Mouse (Mus musculus) thymus, postnatal 14 days (tissue): ENCODE measurements around the gene Cenpc1.

Experiments used
- DNase-seq: peaks from one replicate; pipeline ENCODE4 v3.0.0; 2021

Cenpc1 gene

DNA sequence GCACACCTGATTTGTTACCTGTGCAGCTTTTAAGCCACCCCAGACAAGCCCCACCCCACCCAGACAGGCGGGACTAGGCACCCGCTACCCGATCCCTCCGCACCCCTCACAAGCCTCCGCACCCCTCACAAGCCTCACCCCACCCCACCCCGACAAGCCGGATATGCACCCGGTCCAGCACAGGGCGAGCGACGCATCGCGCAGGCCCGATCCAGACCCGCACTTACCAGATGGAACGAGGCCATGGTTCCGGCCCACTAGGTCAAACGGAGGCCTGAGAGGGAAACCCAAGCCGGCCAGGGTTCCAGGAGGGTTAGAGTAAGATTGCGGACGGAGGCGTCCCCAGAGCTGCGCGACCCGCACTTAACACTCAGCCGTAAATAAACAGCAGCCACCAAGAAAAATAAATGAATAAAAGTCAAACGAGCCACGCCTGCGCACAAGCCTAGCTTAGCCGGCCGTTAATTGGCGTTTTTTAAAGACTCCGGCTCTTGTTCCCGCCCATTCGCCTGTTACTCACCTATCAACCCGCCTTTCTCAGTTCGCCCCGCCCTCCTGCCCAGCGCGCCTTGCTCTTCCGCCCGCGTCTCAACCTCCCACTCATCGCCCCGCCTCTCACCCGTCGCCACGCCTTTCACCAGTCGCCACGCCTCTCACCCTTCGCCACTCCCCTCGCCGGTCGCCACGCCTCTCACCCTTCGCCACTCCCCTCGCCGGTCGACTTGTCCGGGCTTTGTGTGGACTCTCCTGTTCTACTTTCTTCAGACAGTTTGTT, at the start of gene Cenpc1:
Gene Cenpc1 (minus strand): TSS at position 483 of the 775 bp plus-strand sequence.
- DNase-seq = peak; percentile 99

DNA sequence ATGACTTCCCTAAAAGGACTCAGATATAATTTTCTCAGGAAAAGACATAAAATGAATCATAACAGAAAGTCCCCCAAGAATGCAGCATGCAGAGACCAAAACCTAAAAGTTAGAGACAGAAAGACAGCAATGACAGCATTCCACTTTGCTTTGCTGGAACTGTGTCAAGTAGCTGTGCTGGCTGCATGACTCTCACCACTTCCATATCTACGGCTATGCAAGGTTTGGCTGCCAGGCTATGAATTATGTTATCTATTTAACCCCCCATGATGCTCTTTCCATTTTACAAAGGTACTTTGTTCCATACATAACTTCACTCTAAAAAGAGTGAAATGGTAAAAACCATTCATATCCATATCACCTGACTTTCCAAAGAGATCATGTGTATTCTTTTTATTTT, 48.6 kb upstream of the Cenpc1 start:
- DNase-seq = no peak

DNA sequence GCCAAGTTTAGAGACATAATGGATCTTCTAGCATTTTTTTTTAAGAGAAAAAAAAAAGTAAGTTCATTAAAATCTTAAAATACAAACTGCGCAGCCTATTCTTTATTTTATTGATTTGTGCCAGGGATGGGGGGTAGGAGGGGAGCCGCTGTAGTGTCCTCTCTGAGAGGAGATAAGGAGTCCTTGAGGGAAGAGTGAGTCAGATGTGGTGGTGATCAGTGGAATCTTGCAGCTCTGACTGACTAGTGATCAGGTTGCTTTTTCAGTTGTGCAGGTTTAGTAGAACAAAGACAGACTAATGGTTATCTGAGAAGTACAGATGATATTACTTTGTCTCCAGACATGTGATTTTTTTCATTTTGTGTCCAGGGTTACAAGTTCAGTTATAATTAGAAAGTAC, 47.7 kb upstream of the Cenpc1 start:
- no peak for DNase-seq

DNA sequence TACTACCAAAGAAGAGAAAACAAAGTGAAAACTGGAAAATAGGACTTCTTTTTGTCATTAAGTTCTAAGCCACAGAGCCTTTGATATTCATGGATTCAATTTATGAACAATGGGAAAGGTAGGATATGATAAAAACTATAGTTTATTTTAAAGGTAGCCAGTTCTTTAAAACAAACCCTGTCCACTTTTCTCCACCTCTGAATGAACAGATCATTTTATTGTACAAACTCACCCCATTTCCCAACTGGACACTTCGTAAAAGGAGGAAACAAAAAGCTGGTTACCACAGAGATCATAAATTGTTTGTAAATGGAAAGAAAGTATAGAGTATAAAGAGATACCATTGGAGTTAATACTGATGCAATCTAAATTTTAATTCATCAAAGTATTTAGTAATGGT, 45.7 kb upstream of the Cenpc1 start:
- no peak for DNase-seq

DNA sequence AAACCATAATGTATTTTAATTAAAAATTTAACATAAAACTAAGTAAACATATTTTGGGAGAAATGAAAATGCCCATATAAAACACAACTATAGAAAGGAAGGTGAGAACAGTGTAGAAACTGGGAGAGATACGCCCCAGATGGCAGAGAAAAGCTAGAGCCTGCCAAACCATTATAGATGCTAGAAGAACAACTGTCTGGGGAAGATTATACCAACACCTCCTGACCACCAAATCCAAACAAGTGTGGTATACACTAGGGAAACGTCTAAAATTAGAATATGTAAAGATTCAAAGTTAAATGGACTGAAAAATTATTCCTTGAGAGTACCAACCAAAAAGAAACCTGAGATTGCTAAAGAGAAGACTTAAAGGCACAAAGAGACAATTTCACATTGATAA, 41.2 kb upstream of the Cenpc1 start:
- DNase-seq = no peak

DNA sequence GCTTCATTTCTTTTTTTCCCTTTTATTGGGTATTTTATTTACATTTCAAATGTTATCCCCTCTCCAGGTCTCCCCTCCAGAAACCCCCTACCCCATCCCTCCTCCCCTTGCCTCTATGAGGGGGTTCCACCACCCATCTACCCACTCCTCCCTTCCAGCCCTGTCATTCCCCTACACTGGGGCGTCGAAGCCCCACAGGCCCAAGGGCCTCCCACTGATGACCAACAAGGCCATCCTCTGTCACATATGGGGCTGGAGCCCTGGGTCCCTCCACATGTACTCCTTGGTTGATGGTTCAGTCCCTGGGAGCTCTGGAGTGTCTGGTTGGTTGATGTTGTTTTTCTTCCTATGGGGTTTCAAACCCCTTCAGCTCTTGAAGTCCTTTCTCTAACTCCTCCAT, 36.8 kb upstream of the Cenpc1 start:
- DNase-seq = no peak

DNA sequence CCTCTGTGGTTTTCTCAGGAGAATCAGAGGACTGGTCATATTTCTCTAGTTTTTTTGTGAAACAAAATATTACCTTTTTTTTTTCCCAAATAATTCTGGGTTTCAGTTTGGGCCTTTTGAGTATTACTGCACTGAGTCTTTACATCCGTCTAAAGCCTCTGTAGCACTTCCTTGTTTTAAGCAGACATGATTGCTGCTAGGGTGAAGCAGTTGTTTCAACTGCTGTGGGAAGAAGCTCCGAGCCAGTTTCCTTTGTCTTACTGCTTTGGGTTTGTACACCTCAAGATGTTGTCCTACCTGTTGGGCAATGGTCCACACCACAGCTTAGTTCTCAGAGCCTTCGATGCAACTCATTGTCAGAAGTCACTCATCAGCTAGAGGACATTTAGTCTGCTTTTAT, 35.2 kb upstream of the Cenpc1 start:
- no peak for DNase-seq

DNA sequence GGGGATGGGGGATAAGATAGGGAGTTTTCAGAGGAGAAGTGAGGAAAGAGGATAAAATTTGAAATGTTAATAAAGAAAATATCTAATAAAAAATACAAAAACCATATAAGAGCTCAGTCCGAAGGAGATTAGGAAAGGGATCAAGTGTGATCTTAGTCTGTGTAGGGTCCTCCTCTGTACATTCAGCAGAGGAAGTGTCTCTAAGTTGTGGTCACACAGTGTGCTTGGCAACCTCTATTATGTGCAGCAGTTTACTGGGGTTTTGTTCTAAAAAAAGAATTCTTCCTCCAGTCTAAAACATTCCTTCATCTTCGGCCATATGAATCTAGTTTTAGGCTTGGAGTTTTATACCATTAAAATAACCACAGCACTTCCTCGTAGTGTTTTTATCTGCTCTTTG, 33.6 kb upstream of the Cenpc1 start:
- no peak for DNase-seq

DNA sequence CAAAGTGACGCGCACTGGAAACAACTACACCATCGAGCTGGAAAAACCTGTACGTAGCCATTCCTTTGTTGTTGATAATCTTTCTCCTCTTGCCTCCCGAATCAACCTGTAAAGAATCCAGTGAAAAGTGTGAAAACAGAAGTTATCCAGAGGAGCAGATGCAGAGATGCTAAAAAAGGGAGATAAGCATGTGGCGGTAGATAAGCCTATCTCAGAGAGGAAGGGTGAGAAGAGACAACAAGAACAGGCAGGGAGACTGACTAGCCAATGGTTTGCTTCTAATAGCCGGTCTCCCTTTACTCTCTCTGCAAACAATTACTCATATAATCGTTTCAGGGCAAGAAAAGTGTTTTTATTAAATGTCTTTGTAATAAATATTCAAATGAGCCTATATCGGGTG, 29.4 kb upstream of the Cenpc1 start:
- DNase-seq = no peak

DNA sequence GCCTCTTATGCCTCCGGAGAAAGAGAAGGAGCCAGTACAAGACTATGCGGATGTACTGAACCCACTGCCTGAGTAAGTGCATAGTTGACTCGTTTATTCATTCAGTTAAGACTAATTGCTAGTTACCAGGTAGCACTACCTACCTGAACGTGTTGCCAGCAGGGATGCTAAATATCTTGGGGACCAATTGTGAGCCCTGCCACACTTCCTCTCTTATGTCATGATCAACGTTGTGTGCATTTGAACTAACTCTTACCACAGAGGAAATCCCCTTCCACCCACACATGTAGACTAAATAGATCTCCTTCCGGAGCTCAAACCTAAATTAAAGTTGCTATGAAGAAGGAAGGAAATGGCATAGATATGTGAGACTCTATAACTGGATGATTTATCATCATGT, 21.4 kb upstream of the Cenpc1 start:
- DNase-seq = peak; percentile 42

DNA sequence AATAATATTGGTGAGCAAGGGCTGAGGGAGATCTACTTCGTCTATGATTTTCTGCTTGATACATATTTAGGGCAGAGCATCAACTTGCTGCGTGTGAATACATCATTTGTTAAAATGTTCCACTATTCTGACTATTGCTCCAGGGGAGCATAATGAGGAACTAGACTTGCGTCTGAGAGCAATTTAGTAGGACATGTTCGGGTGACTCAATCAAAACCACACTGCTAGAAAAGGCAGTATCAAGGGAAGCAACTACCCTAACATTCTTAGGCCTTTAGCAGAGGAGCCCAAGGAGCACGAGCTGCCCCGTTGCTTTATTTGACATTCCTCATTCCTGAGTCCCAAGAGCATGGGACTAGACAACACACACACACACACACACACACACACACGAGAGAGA, 19.6 kb upstream of the Cenpc1 start:
- no peak for DNase-seq

DNA sequence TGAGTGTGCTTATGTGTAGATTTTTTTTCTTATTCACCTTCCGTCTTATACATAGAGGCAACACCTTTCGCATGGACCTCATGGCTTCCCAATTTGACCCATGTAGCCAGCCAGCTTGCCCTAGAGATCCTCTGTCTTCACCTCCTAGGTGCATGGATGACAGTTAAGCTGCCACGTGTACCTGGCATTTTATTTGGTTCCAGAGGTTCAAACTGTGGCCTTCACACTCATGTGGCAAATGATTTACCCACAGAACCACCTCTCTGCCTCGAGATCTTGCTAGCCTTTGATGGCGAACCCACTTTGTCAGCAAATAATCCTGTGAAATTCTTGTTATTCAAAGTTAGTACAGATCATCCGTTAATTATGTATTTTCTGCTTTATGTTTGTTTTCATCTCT, 18.6 kb upstream of the Cenpc1 start:
- DNase-seq = no peak

DNA sequence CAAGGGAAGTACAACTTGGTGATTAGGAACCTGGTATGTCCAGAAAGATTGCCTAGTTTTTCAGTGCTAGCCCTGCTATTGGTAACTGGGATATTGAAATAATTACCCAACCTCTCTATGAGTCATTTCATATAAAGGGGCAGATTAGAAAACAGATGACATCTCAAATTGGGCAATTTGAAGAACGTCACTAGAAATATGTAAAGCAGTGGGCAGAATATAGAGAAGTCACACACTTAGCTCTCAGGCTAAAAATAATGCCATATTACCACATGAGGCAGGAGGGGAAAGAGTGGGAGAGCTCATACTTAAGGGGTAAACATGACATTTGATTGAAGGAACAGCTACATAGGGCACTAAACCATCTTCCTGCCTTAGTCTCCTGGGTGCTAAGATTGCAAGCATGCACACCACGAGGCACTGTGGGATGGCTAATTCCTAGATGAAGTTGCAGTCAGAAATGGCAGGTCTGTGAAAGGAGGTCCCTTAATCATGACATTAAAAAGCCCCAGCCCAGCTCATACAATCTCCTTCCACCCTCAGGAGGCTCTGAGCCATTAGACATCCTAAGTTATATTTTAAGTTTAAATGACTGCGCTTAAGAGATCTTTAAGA, 13.4 kb upstream of the Cenpc1 start:
- no peak for DNase-seq

DNA sequence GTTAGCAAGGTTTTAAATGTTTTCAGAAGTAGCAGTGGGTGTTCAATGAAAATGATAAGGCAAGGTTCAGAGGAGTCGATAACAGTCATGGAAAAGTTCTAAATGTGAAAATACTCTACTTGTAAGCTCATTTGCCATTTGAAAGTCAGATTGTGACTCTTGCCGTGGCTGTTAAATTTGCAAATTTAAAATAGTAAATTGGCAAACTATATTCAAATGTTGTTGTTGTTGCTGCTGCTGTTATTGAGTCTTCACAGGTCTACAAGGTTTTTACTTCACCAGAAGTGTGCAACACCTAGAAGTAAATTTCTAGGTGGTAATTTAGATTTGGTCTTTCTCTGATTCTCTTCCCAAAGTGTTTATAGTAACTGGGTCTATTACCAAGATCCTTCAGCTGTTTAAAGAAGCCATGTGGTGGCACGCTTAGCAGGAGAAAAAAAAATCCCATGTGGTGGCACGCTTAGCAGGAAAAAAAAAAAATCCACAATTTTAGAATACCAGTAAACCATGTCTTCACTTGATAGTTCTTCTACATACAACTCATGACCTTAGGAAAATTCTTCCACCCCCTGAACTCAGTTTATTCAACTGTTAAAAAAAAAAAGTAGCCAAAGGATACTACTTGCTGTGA, 7.5 kb upstream of the Cenpc1 start:
- no peak for DNase-seq

DNA sequence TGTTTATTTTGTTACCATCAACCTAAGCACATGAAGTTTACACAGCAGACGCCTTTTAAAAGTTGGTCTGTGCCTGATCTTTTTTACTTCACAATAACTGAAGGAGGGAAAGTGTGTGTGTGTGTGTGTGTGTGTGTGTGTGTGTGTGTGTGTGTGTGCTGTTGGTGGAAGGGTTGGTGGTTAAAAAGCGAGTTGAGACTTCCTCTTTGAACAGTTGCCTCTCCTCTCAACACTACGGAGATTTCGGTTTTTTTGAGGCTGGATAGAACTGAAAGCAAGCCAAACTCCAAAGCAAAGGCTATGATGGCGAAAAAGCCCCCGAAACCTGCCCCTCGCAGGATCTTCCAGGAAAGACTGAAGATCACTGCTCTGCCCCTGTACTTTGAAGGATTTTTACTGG, 6.2 kb upstream of the Cenpc1 start, which contains the start of gene Stap1:
Gene Stap1 (plus strand): TSS at position 209 of the 400 bp plus-strand sequence.
- DNase-seq = peak; percentile 66

DNA sequence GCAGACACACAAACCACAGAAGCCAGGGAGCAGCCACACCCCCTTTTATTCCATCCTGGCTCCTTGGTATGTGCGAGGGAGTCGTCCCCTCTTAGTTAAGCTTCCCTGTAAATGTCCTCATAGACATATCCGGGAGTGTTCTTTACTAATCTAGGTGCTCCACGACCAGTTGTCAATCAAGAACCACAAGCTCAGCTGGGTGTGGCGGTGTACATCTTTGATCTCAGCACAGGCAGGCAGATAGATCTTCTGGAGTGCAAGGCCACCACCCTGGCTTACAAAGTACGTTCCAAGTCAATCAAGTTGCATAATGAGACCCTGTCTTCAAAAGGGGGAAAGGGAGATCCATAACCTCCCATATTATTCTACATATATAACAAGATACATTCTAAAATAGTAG, 3.7 kb upstream of the Cenpc1 start:
- DNase-seq = no peak

DNA sequence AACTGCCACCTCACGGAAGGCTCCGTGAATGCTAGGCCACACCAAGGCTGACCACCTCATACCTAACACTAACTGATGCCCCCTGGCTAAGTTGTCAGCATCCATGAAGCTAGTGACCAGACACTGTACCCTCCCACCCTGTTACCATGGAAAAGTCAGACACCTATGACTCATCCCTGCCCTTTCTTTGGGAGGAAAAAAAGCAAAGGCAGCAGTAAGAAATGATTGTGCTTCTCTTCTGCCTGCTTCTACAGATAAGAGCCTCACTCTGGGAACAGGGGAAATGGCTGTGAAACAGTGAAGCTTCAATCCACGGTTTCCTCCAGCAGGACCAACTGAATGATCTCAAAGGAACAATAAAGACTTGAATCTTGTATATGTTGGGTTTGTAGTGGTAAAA, 3.1 kb upstream of the Cenpc1 start:
- no peak for DNase-seq

DNA sequence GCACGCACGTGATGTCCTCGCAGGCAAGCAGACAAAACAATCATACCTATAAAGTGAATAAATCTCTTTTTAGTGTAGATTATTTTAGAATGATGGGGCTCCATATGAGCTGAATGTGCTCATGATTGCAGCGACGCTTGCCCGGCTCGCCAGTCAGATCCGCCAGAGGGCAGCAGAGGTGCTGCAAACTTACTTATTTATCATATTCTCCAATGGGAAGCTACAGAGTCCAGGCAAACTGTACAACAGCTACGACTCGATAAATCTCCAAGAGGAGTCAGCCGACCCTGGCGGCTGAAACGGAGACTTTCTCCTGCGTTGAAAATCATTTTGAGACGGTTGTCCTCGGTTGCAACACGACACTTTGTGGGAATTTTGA, 1.2 kb upstream of the Cenpc1 start:
- peak; percentile 90 for DNase-seq

DNA sequence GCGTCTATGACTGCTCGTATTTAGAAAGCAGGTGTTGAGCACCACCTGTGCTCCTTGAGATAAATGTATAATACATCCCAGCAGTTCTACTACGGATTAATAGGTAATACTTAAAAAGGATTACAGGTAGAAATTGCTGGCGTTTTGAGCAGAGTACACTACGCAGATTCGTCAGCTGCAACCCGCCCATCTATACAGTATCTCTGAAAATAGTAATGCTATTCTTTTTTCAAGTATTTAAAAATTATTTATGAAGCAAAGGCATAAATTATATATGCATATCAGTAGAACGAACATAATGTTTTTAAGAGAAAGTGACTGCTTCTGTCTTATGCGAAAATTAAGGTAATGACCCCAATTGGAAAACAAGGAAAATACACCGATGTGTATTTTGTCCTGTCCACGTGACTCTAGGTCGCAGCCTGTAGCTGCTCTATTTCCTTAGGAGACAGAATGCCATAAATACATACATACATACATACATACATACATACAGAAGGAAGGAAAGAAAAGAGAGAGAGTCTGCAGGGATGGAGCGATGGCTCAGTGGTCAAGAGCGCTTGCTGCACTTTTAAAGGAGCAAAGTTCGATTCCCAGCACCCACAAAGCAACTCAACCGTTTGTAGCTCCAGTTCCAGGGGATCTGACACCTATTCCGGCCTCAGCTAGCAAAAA, 630 bp upstream of the Cenpc1 start:
- no peak for DNase-seq

DNA sequence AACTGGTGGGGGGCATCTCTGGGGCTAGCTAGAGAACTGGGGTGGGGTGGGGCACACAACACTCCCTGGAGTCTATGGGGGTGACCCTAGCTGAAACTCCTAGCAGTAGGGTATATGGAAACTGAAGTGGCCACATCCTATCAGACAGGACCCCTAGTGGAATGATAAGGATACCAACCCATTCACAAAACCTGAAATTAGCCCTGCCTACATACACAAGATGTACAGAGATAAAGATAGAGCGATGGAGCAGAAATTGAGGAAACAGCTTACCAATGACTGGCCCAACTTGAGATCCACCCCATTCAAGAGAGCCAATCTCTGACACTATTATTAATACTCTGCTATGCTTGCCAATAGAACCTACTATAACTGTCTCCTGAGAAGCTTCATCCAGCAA, 1.9 kb downstream of the Cenpc1 start:
- DNase-seq = no peak

DNA sequence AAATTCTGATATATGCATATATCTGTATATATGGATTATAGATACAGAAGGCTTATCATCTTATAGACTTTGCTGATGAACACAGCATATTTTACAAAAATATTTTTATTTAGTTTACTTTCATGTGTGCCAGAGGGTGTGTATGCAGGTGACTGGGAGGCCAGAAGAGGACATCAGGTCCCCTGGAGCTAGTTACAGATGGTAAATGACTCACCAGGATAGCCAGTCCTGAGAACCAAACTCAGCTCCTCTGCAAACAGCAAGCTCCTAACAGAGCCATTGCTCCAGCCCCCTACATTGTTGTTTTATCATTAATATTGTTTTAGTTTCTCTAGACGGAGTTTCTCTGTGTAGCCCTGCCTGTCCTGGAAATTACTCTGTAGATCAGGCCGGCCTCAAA, 35.6 kb downstream of the Cenpc1 start:
- no peak for DNase-seq

DNA sequence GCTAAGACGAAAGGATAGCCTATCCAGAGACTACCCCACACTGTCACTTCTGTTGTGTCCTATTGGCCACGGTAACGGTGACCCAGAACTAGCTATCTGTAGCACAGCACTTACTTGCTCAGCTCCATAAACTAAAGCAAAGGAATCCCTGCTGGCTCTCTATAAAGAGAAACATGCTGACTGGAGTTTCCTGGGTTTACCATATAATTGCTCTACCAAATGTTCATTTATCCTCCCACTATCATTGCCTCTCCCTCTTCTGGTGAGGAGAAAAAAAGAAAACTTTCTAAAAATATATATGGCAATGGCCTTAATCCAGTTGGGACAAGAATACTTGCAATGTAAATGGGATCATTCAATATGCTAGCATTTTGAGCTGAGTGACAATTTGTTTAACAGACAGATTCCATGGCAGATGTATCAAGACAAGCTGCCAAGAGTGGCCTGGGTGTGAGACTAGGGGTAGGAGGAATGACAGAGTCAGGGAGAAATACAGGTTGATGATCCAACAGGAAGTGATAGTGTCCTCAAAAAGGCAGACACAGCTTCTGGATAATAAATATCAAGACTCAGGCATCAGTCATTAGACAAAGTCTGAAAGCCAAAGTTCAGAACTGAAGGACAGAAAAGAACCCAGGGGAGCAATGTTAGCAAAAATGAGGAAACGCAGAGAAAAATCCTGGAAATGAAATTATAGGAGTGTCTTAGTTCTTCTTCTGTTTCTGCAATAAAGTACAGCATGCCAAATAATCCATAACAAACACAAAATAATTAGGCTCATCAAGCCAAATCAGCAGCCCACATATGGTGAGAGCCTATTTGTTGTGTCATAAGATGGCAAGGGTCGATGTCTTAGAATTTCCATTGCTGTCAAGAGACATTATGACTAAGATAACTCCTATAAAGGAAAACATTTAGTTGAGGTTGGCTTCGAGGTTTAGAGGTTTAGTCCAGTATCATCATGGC, 68.6 kb downstream of the Cenpc1 start:
- DNase-seq = no peak

DNA sequence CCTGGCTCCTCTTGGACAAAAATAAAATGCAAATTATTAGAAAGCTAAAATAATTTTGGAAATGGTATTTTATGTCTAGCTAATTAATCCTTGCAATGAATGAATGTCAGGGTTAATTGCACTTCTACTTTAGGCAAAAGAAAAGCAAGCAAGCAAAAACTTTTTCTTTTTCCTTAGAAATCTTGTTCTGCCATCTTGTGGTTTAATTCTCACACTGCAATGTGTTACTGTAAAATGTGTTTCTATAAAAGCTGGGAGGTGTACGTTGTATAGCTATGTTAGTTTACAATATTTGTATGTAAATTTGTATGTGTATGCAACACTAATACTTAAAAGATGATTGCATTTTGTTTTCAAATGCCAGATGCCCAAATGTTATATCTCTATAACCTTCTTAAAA, 70.8 kb downstream of the Cenpc1 start:
- no peak for DNase-seq
